Mouse (Mus musculus): Measurements from ENCODE around the gene Iars.

Gene Iars

DNA sequence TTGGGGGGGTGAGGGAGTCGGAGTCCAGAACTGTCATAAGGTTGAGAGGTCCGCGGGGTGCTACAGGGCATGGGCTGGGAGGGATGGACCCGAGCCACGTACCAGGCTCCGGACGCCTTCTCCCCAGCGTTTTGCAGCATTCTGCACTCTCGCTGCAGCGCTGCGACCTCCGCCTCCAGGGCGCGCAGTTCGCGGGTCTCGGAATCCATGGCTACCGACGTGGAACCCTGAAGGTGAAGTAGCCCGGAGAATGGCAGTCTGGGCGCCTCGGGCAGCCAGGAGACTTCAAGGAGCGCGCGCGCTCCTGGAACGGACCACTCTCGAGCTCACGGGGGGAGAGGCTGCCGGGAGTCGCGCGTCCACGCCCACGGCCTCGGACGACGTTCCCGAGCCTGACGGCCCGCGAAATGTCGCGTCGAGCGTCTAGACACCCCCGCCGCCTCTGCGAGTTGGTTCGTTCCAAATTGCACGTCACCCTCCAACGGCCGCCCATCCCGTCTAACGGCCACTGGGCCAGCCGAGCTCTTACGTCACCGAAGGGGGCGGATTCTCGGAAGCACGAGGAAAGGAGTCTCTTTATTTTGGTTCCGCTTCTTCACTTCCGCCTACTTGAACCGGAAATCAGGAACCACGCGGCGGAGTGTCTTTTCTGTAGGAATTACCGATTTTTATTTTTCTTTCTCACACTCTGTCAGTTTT, 29.3 kb upstream of the Iars start, which contains the start of the genes Cenpp and Nol8:
TSS of gene Cenpp (minus strand) at position 305 of the 699 bp plus-strand sequence.
TSS of gene Nol8 (plus strand) at position 598 of the 699 bp plus-strand sequence.
- H3K27me3 ChIP-seq (ENCODE audit: insufficient read depth, low read length): no peaks in the 10 kb centered on the region
- TF ChIP-seq CTCF (conservative IDR thresholded peaks at IDR 0.05; ENCODE audit: low read length): no peak
- no peaks in the 10 kb centered on the region for H3K9me3 ChIP-seq (ENCODE audit: low read length)
- H3K36me3 ChIP-seq (ENCODE audit: insufficient read depth, low read length): peaks cover 52% of the 10 kb centered on the region
- H3K4me1 ChIP-seq (replicated peaks; ENCODE audit: low read depth, low read length): peaks cover 21% of the 10 kb centered on the region
- peak within 1 kb of the TSS; percentile 99 for H3K4me3 ChIP-seq (replicated peaks; ENCODE audit: low read length)

GRCm38 (mm10) chr13:49653180-49653541, 28.7 kb upstream of the Iars start:
- Histone ChIP-seq H3K36me3 (ENCODE audit: insufficient read depth, low read length) (peaks cover 53% of the 10 kb centered on the region), H3K27me3 (ENCODE audit: insufficient read depth, low read length) (no peaks in the 10 kb centered on the region), H3K4me3 (replicated peaks; ENCODE audit: low read length) (peak overlapping the region; percentile 99), H3K9me3 (ENCODE audit: low read length) (no peaks in the 10 kb centered on the region), H3K4me1 (replicated peaks; ENCODE audit: low read depth, low read length) (peaks cover 21% of the 10 kb centered on the region)
- TF ChIP-seq NANOG (IDR thresholded peaks at IDR 0.05; ENCODE audit: borderline replicate concordance, low read length) (no peak), POU5F1 (IDR thresholded peaks at IDR 0.05; ENCODE audit: borderline replicate concordance, low read length) (no peak), CTCF (conservative IDR thresholded peaks at IDR 0.05; ENCODE audit: low read length) (no peak)

- Histone ChIP-seq H3K4me3 (replicated peaks; ENCODE audit: low read length) (no peak overlapping the region), H3K4me1 (replicated peaks; ENCODE audit: low read depth, low read length) (peaks cover 8% of the 10 kb centered on the region), H3K27me3 (ENCODE audit: insufficient read depth, low read length) (no peaks in the 10 kb centered on the region), H3K36me3 (ENCODE audit: insufficient read depth, low read length) (peaks cover 69% of the 10 kb centered on the region), H3K9me3 (ENCODE audit: low read length) (no peaks in the 10 kb centered on the region)
- TF ChIP-seq CTCF (conservative IDR thresholded peaks at IDR 0.05; ENCODE audit: low read length): no peak
- no peak for TF ChIP-seq POU5F1 (IDR thresholded peaks at IDR 0.05; ENCODE audit: borderline replicate concordance, low read length)
- no peak for TF ChIP-seq NANOG (IDR thresholded peaks at IDR 0.05; ENCODE audit: borderline replicate concordance, low read length)
These were observed 4.1 kb upstream of the Iars start for GRCm38 (mm10) chr13:49677793-49678192.

GRCm38 (mm10) chr13:49682233-49682846, 440 bp downstream of the Iars start:
- Histone ChIP-seq H3K27me3 (ENCODE audit: insufficient read depth, low read length) (no peaks in the 10 kb centered on the region), H3K9me3 (ENCODE audit: low read length) (no peaks in the 10 kb centered on the region), H3K36me3 (ENCODE audit: insufficient read depth, low read length) (peaks cover 51% of the 10 kb centered on the region), H3K4me1 (replicated peaks; ENCODE audit: low read depth, low read length) (peaks cover 46% of the 10 kb centered on the region), H3K4me3 (replicated peaks; ENCODE audit: low read length) (peak overlapping the region; percentile 97)
- TF ChIP-seq NANOG (IDR thresholded peaks at IDR 0.05; ENCODE audit: borderline replicate concordance, low read length) (no peak), POU5F1 (IDR thresholded peaks at IDR 0.05; ENCODE audit: borderline replicate concordance, low read length) (no peak), CTCF (conservative IDR thresholded peaks at IDR 0.05; ENCODE audit: low read length) (no peak)

DNA sequence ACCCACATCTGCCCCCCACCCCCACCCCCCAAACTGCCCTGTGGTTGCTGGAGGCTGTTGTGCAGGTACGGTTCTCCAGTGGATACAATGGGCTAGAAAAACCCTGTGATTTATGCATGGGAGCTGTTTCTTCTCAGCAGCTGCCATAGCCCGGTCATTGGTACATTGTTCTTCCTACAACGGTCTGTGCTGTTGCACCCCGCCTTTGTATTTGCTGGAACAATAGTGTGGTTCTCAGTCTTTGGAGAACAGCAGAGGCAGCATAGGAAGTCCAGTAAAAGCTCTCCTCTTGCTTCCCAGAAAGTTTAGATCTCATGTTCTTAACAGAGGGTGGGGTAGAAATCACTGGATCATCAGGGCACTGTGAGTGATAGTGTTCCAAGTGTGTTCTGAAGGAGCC, 2.4 kb downstream of the Iars start:
- H3K36me3 ChIP-seq (ENCODE audit: insufficient read depth, low read length): peaks cover 53% of the 10 kb centered on the region
- TF ChIP-seq NANOG (IDR thresholded peaks at IDR 0.05; ENCODE audit: borderline replicate concordance, low read length) (no peak), CTCF (conservative IDR thresholded peaks at IDR 0.05; ENCODE audit: low read length) (no peak), POU5F1 (IDR thresholded peaks at IDR 0.05; ENCODE audit: borderline replicate concordance, low read length) (no peak)
- H3K4me3 ChIP-seq (replicated peaks; ENCODE audit: low read length): peak overlapping the region; percentile 97
- peaks cover 46% of the 10 kb centered on the region for H3K4me1 ChIP-seq (replicated peaks; ENCODE audit: low read depth, low read length)
- H3K27me3 ChIP-seq (ENCODE audit: insufficient read depth, low read length): no peaks in the 10 kb centered on the region
- H3K9me3 ChIP-seq (ENCODE audit: low read length): no peaks in the 10 kb centered on the region

GRCm38 (mm10) chr13:49691056-49691455, 9.2 kb downstream of the Iars start:
- no peaks in the 10 kb centered on the region for H3K9me3 ChIP-seq (ENCODE audit: low read length)
- H3K4me1 ChIP-seq (replicated peaks; ENCODE audit: low read depth, low read length): peaks cover 5% of the 10 kb centered on the region; the same call in 1 of the 2 replicates
- H3K27me3 ChIP-seq (ENCODE audit: insufficient read depth, low read length): no peaks in the 10 kb centered on the region
- H3K4me3 ChIP-seq (replicated peaks; ENCODE audit: low read length): no peak overlapping the region
- TF ChIP-seq NANOG (IDR thresholded peaks at IDR 0.05; ENCODE audit: borderline replicate concordance, low read length): no peak
- no peak for TF ChIP-seq CTCF (conservative IDR thresholded peaks at IDR 0.05; ENCODE audit: low read length)
- no peak for TF ChIP-seq POU5F1 (IDR thresholded peaks at IDR 0.05; ENCODE audit: borderline replicate concordance, low read length)
- peaks cover 77% of the 10 kb centered on the region for H3K36me3 ChIP-seq (ENCODE audit: insufficient read depth, low read length)

DNA sequence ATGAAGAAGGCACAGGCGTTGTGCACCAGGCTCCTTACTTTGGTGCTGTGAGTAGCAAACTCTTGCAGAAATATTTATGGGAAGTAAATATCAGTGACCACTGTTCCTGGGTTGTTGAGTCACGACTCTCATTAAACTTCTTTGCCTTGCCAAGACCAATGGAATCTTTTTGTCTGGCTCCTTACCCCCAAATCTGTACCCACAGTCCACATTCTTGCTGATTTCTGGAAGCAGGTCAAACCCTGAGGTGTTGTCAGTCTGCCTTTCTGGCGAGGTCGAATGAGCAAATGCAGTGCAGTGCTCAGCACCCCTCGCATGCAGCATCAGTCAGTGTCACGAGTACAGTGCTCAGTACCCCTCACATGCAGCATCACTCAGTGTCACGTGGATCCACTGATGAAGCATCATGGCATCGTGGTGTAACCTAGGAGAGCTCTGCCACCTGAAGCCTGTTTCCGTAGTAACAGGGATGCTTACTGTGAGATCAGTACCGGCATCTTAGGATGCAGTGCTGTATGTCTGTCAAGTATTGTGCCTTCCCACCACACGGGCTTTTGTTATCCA, 21.4 kb downstream of the Iars start:
- Histone ChIP-seq H3K4me1 (replicated peaks; ENCODE audit: low read depth, low read length) (peaks cover 42% of the 10 kb centered on the region), H3K27me3 (ENCODE audit: insufficient read depth, low read length) (no peaks in the 10 kb centered on the region), H3K36me3 (ENCODE audit: insufficient read depth, low read length) (peaks cover 84% of the 10 kb centered on the region), H3K4me3 (replicated peaks; ENCODE audit: low read length) (no peak overlapping the region), H3K9me3 (ENCODE audit: low read length) (no peaks in the 10 kb centered on the region)
- TF ChIP-seq POU5F1 (IDR thresholded peaks at IDR 0.05; ENCODE audit: borderline replicate concordance, low read length) (no peak), NANOG (IDR thresholded peaks at IDR 0.05; ENCODE audit: borderline replicate concordance, low read length) (no peak), CTCF (conservative IDR thresholded peaks at IDR 0.05; ENCODE audit: low read length) (no peak)

- H3K36me3 ChIP-seq (ENCODE audit: insufficient read depth, low read length): peaks cover 100% of the 10 kb centered on the region
- H3K9me3 ChIP-seq (ENCODE audit: low read length): no peaks in the 10 kb centered on the region
- H3K4me1 ChIP-seq (replicated peaks; ENCODE audit: low read depth, low read length): peaks cover 42% of the 10 kb centered on the region
- TF ChIP-seq CTCF (conservative IDR thresholded peaks at IDR 0.05; ENCODE audit: low read length) (no peak), NANOG (IDR thresholded peaks at IDR 0.05; ENCODE audit: borderline replicate concordance, low read length) (no peak), POU5F1 (IDR thresholded peaks at IDR 0.05; ENCODE audit: borderline replicate concordance, low read length) (peak; percentile 43; the same call in 1 of the 2 replicates)
- H3K27me3 ChIP-seq (ENCODE audit: insufficient read depth, low read length): no peaks in the 10 kb centered on the region
- no peak overlapping the region for H3K4me3 ChIP-seq (replicated peaks; ENCODE audit: low read length)
These were observed 24.3 kb downstream of the Iars start for GRCm38 (mm10) chr13:49706032-49706690.
